Mouse (Mus musculus) right cerebral cortex, postnatal 4 days (tissue): ENCODE data around the gene Rps6.
"Not testable (repeated sequence)": the region's sequence is repeated elsewhere in the genome, so short reads cannot be mapped to it uniquely, and the experiment has no call there.

Source experiments
- DNase-seq: peaks from one replicate; pipeline ENCODE4 v3.0.0-alpha.2; 2022

Rps6 gene

GRCm38 (mm10) chr4:86851331-86851730 is 5.9 kb downstream of the Rps6 start:
- no peak for DNase-seq

- DNase-seq: no peak
Measured at GRCm38 (mm10) chr4:86847246-86847645, 10.0 kb downstream of the Rps6 start.

GRCm38 (mm10) chr4:86845384-86845783 is 11.8 kb downstream of the Rps6 start:
- DNase-seq: no peak

GRCm38 (mm10) chr4:86841141-86841540 is 16.1 kb downstream of the Rps6 start:
- DNase-seq: not testable (repeated sequence)

- DNase-seq: no peak
Measured at GRCm38 (mm10) chr4:86831896-86832295, 25.3 kb downstream of the Rps6 start.

GRCm38 (mm10) chr4:86825143-86825542 is 32.1 kb downstream of the Rps6 start:
- no peak for DNase-seq

- peak; percentile 70 for DNase-seq
Measured at GRCm38 (mm10) chr4:86823169-86823568, 34.0 kb downstream of the Rps6 start.

GRCm38 (mm10) chr4:86814850-86815249 is 42.4 kb downstream of the Rps6 start:
- DNase-seq: no peak

GRCm38 (mm10) chr4:86810604-86811003 is 46.6 kb downstream of the Rps6 start:
- no peak for DNase-seq
